Mouse (Mus musculus) heart, postnatal 0 days (tissue): Measurements from ENCODE around the gene Tex50. TPM values are rescaled to one million over a fixed set of nuclear protein-coding genes. Genes with fewer than 3 reads are reported as not detected.

Experiments
- ATAC-seq: fragments of 200-750 bp; cut with Nextera tagmentation; 2 replicates; pipeline ENCODE4 v1.8.0; 2017; ENCODE audit warnings: low read depth, moderate number of reproducible peaks, moderate library complexity; ENCODE audit not compliant: insufficient read depth
- DNase-seq: peaks from one replicate; pipeline ENCODE4 v3.0.0-alpha.2; 2016; ENCODE audit warnings: low spot score
- H3K27ac ChIP-seq: fragments of 300-500 bp; sonication (generic); 2 replicates; pipeline ENCODE4 v1.5.1; 2014; ENCODE audit warnings: low read depth, mild to moderate bottlenecking
- H3K27me3 ChIP-seq: fragments of 300-500 bp; sonication (generic); 2 replicates; pipeline ENCODE4 v1.6.1; 2014; ENCODE audit warnings: low read length, mixed read lengths; ENCODE audit not compliant: control insufficient read depth, insufficient read depth
- H3K36me3 ChIP-seq: fragments of 300-500 bp; sonication (generic); replicated peaks from 2 replicates; pipeline ENCODE4 v1.6.1; 2014; ENCODE audit warnings: low read length, mixed read lengths; ENCODE audit not compliant: control insufficient read depth, insufficient read depth
- H3K4me1 ChIP-seq: fragments of 300-500 bp; sonication (generic); 2 replicates; pipeline ENCODE4 v1.6.1; 2014; ENCODE audit warnings: antibody characterized with exemption; ENCODE audit not compliant: control insufficient read depth, insufficient read depth
- H3K4me2 ChIP-seq: fragments of 300-500 bp; sonication (generic); 2 replicates; pipeline ENCODE4 v1.6.1; 2014; ENCODE audit warnings: low read depth, mild to moderate bottlenecking, low read length, moderate library complexity
- H3K4me3 ChIP-seq: fragments of 300-500 bp; sonication (generic); 2 replicates; pipeline ENCODE4 v1.5.1; 2014; ENCODE audit warnings: low read depth, low read length
- H3K9ac ChIP-seq: fragments of 300-500 bp; sonication (generic); replicated peaks from 2 replicates; pipeline ENCODE4 v1.6.1; 2014; ENCODE audit warnings: low read depth, low read length, mixed read lengths
- H3K9me3 ChIP-seq: fragments of 300-500 bp; sonication (generic); replicated peaks from 2 replicates; pipeline ENCODE4 v1.6.1; 2016; ENCODE audit warnings: low read length; ENCODE audit not compliant: control insufficient read depth
- CTCF ChIP-seq: IDR thresholded peaks from 2 replicates; pipeline ENCODE4 v1.5.1; 2016; ENCODE audit warnings: antibody characterized with exemption, control low read depth, low read depth
- EP300 ChIP-seq: IDR thresholded peaks from 2 replicates; pipeline ENCODE4 v1.6.1; 2016; ENCODE audit warnings: antibody characterized with exemption, low read depth
- WGBS: fragments of 180-500 bp; shearing (Covaris S2); extraction: QIAGEN DNeasy Blood & Tissue Kit; methylation state at CpG from one replicate; pipeline ENCODE4 v1.1.7; 2014; 5-methylcytosine and 5-hydroxymethylcytosine counted together
- polyA plus RNA-seq: library from polyadenylated mRNA; unstranded; fragments of >200 nt; fragmentation: Nextera tagmentation; extraction: Ambion mirVana; gene quantifications from 2 replicates; pipeline ENCODE4 v1.2.1, GENCODE M21; 2015
- total RNA-seq: library from RNA; depleted of rRNA; stranded (reverse); fragments of >200 nt; gene quantifications from 2 replicates; pipeline ENCODE4 v1.2.3, GENCODE M21; 2014; ENCODE audit warnings: low replicate concordance

The Tex50 gene
- total and polyA plus RNA-seq, 2 experiments from 2014 or later = not detected

DNA sequence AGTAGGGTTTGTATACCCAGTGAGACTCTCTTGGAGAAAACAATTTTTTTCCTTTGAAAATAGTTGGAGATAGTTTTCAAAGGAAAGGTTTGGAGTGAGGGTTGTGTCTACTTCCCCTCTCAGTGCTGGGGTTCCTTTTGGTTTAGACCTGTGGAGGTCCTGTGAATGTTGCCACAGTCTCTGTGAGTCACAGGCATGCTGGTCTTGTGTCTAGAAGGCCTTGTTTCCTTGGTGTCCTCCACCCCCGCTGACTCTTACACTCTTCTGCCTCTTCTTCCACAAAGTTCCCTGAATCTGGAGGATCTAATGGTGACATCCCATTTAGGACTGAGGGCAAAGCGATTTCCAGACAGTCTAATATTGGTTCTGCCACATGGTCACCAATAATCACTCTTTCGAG, 26.3 kb upstream of the Tex50 start:
- Histone ChIP-seq H3K4me3 (no peak overlapping the region), H3K36me3 (no peaks in the 10 kb centered on the region), H3K27ac (no peak overlapping the region), H3K9me3 (0 out of 2 replicates have a peak, but pooled peaks cover 4% of the 10 kb centered on the region), H3K4me1 (no peaks in the 10 kb centered on the region), H3K9ac (no peak overlapping the region), H3K27me3 (no peaks in the 10 kb centered on the region), H3K4me2 (no peak overlapping the region)
- no peak for ATAC-seq
- WGBS = 77% methylated on average over 3 of the region's 3 CpGs
- TF ChIP-seq CTCF (no peak), EP300 (no peak)
- no peak for DNase-seq

DNA sequence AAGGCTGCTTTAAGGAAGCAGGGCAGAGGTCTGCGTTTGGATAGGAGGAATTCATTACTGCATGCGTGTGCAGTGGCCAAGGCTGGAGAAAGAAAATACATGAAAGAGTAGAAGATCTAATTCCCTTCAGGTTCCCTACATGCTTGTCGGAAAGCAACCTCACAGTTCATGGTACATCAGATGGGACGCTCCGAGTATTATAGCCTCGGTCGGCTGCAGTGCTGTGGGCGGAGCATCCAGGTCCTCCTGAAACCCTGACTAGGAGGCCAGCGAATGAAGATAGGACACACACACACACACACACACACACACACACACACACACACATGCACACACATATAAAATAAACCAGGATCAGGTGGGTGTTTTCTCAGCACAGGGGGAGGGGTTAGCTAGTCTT, 24.6 kb upstream of the Tex50 start:
- H3K27ac ChIP-seq = no peak overlapping the region
- no peaks in the 10 kb centered on the region for H3K27me3 ChIP-seq
- no peak overlapping the region for H3K4me2 ChIP-seq
- TF ChIP-seq EP300 (no peak), CTCF (no peak)
- 51% methylated on average over 9 of the region's 9 CpGs for WGBS
- no peak overlapping the region for H3K9ac ChIP-seq
- no peak overlapping the region for H3K4me3 ChIP-seq
- DNase-seq (no peak), ATAC-seq (no peak)
- no peaks in the 10 kb centered on the region for H3K36me3 ChIP-seq
- H3K9me3 ChIP-seq = peaks cover 8% of the 10 kb centered on the region
- no peaks in the 10 kb centered on the region for H3K4me1 ChIP-seq

DNA sequence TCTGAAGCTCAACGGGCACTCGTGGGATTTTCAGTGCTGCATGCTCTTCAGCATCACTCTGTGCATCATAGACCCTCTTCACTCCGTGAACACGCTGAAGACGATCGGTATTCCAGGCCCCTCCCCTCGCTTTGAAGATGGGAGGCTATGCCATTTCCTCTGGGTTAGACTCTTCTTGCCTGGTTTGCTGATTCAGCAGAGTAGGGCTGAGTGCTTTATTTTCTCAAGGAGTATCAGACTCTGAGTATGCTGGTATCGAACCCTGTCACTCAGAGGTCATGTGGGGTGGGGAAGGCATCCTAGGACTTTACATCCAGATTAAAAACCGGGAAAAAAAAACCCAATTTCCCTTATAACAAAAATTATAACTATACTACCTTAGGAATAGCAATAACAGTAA, 23.3 kb upstream of the Tex50 start:
- Histone ChIP-seq H3K9me3 (peaks cover 10% of the 10 kb centered on the region), H3K4me3 (no peak overlapping the region), H3K27me3 (no peaks in the 10 kb centered on the region), H3K4me2 (no peak overlapping the region), H3K36me3 (no peaks in the 10 kb centered on the region), H3K4me1 (no peaks in the 10 kb centered on the region), H3K27ac (no peak overlapping the region), H3K9ac (no peak overlapping the region)
- WGBS = 70% methylated on average over 9 of the region's 9 CpGs
- ATAC-seq (no peak), DNase-seq (no peak)
- no peak for TF ChIP-seq CTCF
- no peak for TF ChIP-seq EP300

DNA sequence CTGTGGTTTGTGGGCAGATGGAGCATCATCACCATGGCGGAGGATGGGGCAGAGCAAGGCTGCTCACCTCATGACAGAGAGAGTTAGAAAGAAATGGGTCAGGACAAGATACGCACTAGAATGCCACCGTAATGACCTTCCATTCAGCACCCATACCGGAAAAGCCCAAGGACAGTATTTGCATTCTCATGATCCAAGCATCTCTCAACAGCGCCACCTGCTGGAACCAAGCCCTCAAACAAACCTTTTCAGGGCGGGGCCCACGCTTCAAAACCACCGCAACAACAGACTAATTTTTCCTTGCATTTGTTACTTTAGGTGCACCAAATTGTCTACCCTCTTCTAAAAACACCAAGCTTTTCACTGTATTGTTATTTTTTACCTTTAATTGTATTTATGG, 21.6 kb upstream of the Tex50 start:
- H3K9me3 ChIP-seq = peaks cover 10% of the 10 kb centered on the region
- ATAC-seq (no peak), DNase-seq (no peak)
- H3K9ac ChIP-seq = no peak overlapping the region
- H3K27me3 ChIP-seq = no peaks in the 10 kb centered on the region
- H3K4me1 ChIP-seq = no peaks in the 10 kb centered on the region
- no peak overlapping the region for H3K27ac ChIP-seq
- 53% methylated on average over 8 of the region's 8 CpGs for WGBS
- no peak overlapping the region for H3K4me2 ChIP-seq
- TF ChIP-seq CTCF (peak; percentile 44), EP300 (no peak)
- no peak overlapping the region for H3K4me3 ChIP-seq
- H3K36me3 ChIP-seq = no peaks in the 10 kb centered on the region

DNA sequence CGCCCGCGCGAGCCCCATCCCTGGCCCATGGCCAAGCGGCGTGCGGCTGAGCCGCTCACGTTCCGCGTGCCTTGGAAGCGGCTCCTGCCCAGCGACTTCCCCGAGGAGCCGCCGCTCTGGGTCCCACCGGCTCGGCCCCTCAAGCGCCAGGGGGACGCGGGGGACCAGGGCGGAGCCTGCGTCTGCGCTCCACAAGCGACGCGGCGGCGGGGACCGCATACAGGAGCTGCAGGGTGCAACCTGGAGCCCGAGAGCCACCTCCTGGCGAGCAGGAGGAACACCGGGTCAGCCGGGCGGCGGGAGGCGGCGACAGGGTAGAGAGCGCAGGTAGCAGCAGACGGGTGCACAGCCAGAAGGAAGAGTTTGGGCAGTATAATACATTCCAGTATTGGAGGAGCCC, 11.5 kb upstream of the Tex50 start:
- WGBS = under 1% methylated on average over 40 of the region's 40 CpGs
- 0 out of 2 replicates have a peak overlapping the region, but pooled peaks have one; percentile 25 for H3K9ac ChIP-seq
- H3K36me3 ChIP-seq = no peaks in the 10 kb centered on the region
- TF ChIP-seq CTCF = peak; percentile 76
- no peak for TF ChIP-seq EP300
- peak overlapping the region; percentile 67 for H3K4me2 ChIP-seq
- DNase-seq (peak; percentile 50), ATAC-seq (peak; percentile 89)
- no peaks in the 10 kb centered on the region for H3K9me3 ChIP-seq
- peaks cover 21% of the 10 kb centered on the region; the same call in 1 of the 2 replicates for H3K27me3 ChIP-seq
- H3K4me1 ChIP-seq = 0 out of 2 replicates have a peak, but pooled peaks cover 4% of the 10 kb centered on the region
- no peak overlapping the region for H3K27ac ChIP-seq
- peak overlapping the region; percentile 58 for H3K4me3 ChIP-seq

DNA sequence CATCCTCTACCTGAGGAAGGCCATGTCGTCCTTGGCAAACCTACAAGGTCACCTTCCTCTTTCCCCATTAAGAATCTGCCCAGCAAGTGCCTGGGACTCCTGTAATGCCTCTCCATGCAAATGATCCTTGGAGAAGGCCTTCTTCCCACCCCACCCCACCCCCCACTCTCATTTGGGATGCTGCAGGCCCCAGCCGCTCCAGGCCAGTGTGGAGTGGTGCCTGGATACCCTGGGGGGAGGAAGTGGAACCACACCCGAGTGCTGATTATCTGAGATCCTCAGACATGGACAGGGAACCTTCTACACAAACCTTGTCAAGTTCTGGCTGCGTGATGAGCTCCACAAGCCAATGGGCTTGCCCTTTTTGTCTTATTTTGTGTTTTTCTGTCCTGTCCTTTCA, 1.2 kb upstream of the Tex50 start:
- Histone ChIP-seq H3K27me3 (no peaks in the 10 kb centered on the region), H3K4me2 (no peak overlapping the region), H3K9me3 (no peaks in the 10 kb centered on the region), H3K9ac (no peak overlapping the region), H3K27ac (no peak overlapping the region), H3K4me3 (no peak overlapping the region), H3K36me3 (no peaks in the 10 kb centered on the region), H3K4me1 (no peaks in the 10 kb centered on the region)
- no peak for DNase-seq
- no peak for ATAC-seq
- 57% methylated on average over 4 of the region's 4 CpGs for WGBS
- no peak for TF ChIP-seq CTCF
- no peak for TF ChIP-seq EP300
